Mouse (Mus musculus): ENCODE measurements around the gene Samd14. TPM values are rescaled to one million over a fixed set of nuclear protein-coding genes. Genes with fewer than 3 reads are reported as not detected.
"Not testable (repeated sequence)": the region's sequence is repeated elsewhere in the genome, so short reads cannot be mapped to it uniquely, and the experiment has no call there.

Samd14 gene
- 33.9 and 39.2 TPM in 2 replicates for polyA plus RNA-seq (2015; fragmentation: Nextera tagmentation; extraction: Ambion mirVana)

- Histone ChIP-seq H3K9me3 (replicated peaks) (no peaks in the 10 kb centered on the region), H3K4me3 (replicated peaks) (peak within 1 kb of the TSS; percentile 78), H3K27ac (replicated peaks) (peak within 1 kb of the TSS; percentile 100), H3K9ac (peak within 1 kb of the TSS; percentile 95), H3K4me1 (replicated peaks) (peaks cover 77% of the 10 kb centered on the region), H3K4me2 (peak within 1 kb of the TSS; percentile 89), H3K36me3 (replicated peaks) (peaks cover 28% of the 10 kb centered on the region), H3K27me3 (peaks cover 21% of the 10 kb centered on the region)
- peak; percentile 20 for ATAC-seq (ENCODE audit: insufficient read depth)
- WGBS (ENCODE audit: insufficient replicate concordance) = 0% methylated on average over 31 of the region's 32 CpGs
Measured at GRCm38 (mm10) chr11:95009629-95010014, at the start of gene Samd14. TSS of gene Samd14 (plus strand) at chr11:95009879.

GRCm38 (mm10) chr11:94962534-94963101 lies 47.1 kb upstream of the Samd14 start:
- ATAC-seq (ENCODE audit: insufficient read depth) = no peak
- no peak overlapping the region for H3K9ac ChIP-seq
- no peak overlapping the region for H3K4me3 ChIP-seq (replicated peaks)
- H3K27ac ChIP-seq (replicated peaks) = no peak overlapping the region
- peaks cover 17% of the 10 kb centered on the region; the same call in 1 of the 2 replicates for H3K27me3 ChIP-seq
- H3K9me3 ChIP-seq (replicated peaks) = no peaks in the 10 kb centered on the region
- no peak overlapping the region for H3K4me2 ChIP-seq
- H3K4me1 ChIP-seq (replicated peaks) = no peaks in the 10 kb centered on the region
- no peaks in the 10 kb centered on the region for H3K36me3 ChIP-seq (replicated peaks)
- 54% methylated on average over 5 of the region's 5 CpGs for WGBS (ENCODE audit: insufficient replicate concordance)

- H3K27ac ChIP-seq (replicated peaks) = no peak within 1 kb of the TSS
- WGBS (ENCODE audit: insufficient replicate concordance) = 23% methylated on average over 4 of the region's 4 CpGs
- no peak within 1 kb of the TSS for H3K9ac ChIP-seq
- no peaks in the 10 kb centered on the region for H3K4me1 ChIP-seq (replicated peaks)
- H3K4me3 ChIP-seq (replicated peaks) = no peak within 1 kb of the TSS
- no peaks in the 10 kb centered on the region for H3K36me3 ChIP-seq (replicated peaks)
- H3K27me3 ChIP-seq = peaks cover 42% of the 10 kb centered on the region
- H3K4me2 ChIP-seq = no peak within 1 kb of the TSS
- ATAC-seq (ENCODE audit: insufficient read depth) = no peak
- H3K9me3 ChIP-seq (replicated peaks) = no peaks in the 10 kb centered on the region
Measured at GRCm38 (mm10) chr11:94967419-94967818, 42.3 kb upstream of the Samd14 start, which contains the start of gene Hils1. TSS of gene Hils1 (plus strand) at chr11:94967593.

- no peak overlapping the region for H3K27ac ChIP-seq (replicated peaks)
- ATAC-seq (ENCODE audit: insufficient read depth) = no peak
- WGBS (ENCODE audit: insufficient replicate concordance) = 59% methylated on average over 7 of the region's 7 CpGs
- H3K9ac ChIP-seq = no peak overlapping the region
- H3K4me1 ChIP-seq (replicated peaks) = no peaks in the 10 kb centered on the region
- no peak overlapping the region for H3K4me3 ChIP-seq (replicated peaks)
- no peak overlapping the region for H3K4me2 ChIP-seq
- H3K9me3 ChIP-seq (replicated peaks) = no peaks in the 10 kb centered on the region
- H3K36me3 ChIP-seq (replicated peaks) = no peaks in the 10 kb centered on the region
- H3K27me3 ChIP-seq = peaks cover 38% of the 10 kb centered on the region
Measured at GRCm38 (mm10) chr11:94968187-94968586, 41.5 kb upstream of the Samd14 start.

GRCm38 (mm10) chr11:94969709-94970108 lies 40.0 kb upstream of the Samd14 start:
- WGBS (ENCODE audit: insufficient replicate concordance) = 75% methylated on average over 4 of the region's 4 CpGs
- H3K36me3 ChIP-seq (replicated peaks); H3K27ac ChIP-seq (replicated peaks); H3K4me1 ChIP-seq (replicated peaks); ATAC-seq (ENCODE audit: insufficient read depth); H3K4me3 ChIP-seq (replicated peaks); H3K4me2 ChIP-seq; H3K9me3 ChIP-seq (replicated peaks); H3K9ac ChIP-seq: not testable (repeated sequence)
- H3K27me3 ChIP-seq = peaks cover 36% of the 10 kb centered on the region

GRCm38 (mm10) chr11:94970210-94970943 lies 39.3 kb upstream of the Samd14 start:
- Histone ChIP-seq H3K4me3 (replicated peaks) (no peak overlapping the region), H3K36me3 (replicated peaks) (no peaks in the 10 kb centered on the region), H3K9ac (no peak overlapping the region), H3K4me2 (no peak overlapping the region), H3K27me3 (peaks cover 36% of the 10 kb centered on the region), H3K4me1 (replicated peaks) (no peaks in the 10 kb centered on the region), H3K9me3 (replicated peaks) (no peaks in the 10 kb centered on the region), H3K27ac (replicated peaks) (no peak overlapping the region)
- ATAC-seq (ENCODE audit: insufficient read depth) = no peak
- WGBS (ENCODE audit: insufficient replicate concordance) = 47% methylated on average over 15 of the region's 15 CpGs

GRCm38 (mm10) chr11:94971895-94972615 lies 37.6 kb upstream of the Samd14 start:
- no peak for ATAC-seq (ENCODE audit: insufficient read depth)
- 55% methylated on average over 16 of the region's 16 CpGs for WGBS (ENCODE audit: insufficient replicate concordance)
- H3K27ac ChIP-seq (replicated peaks) = no peak overlapping the region
- no peak overlapping the region for H3K4me3 ChIP-seq (replicated peaks)
- H3K9me3 ChIP-seq (replicated peaks) = no peaks in the 10 kb centered on the region
- H3K4me2 ChIP-seq = no peak overlapping the region
- peaks cover 32% of the 10 kb centered on the region for H3K27me3 ChIP-seq
- no peaks in the 10 kb centered on the region for H3K36me3 ChIP-seq (replicated peaks)
- H3K4me1 ChIP-seq (replicated peaks) = no peaks in the 10 kb centered on the region
- H3K9ac ChIP-seq = no peak overlapping the region

- Histone ChIP-seq H3K4me1 (replicated peaks) (no peaks in the 10 kb centered on the region), H3K36me3 (replicated peaks) (no peaks in the 10 kb centered on the region), H3K27ac (replicated peaks) (no peak overlapping the region), H3K27me3 (peaks cover 29% of the 10 kb centered on the region), H3K4me3 (replicated peaks) (no peak overlapping the region), H3K9ac (no peak overlapping the region), H3K9me3 (replicated peaks) (no peaks in the 10 kb centered on the region), H3K4me2 (no peak overlapping the region)
- ATAC-seq (ENCODE audit: insufficient read depth) = no peak
- WGBS (ENCODE audit: insufficient replicate concordance) = 50% methylated on average over 5 of the region's 5 CpGs
Measured at GRCm38 (mm10) chr11:94972887-94973286, 36.8 kb upstream of the Samd14 start.

GRCm38 (mm10) chr11:94973313-94973712 lies 36.4 kb upstream of the Samd14 start:
- Histone ChIP-seq H3K27me3 (peaks cover 25% of the 10 kb centered on the region), H3K36me3 (replicated peaks) (no peaks in the 10 kb centered on the region), H3K4me3 (replicated peaks) (no peak overlapping the region), H3K9ac (no peak overlapping the region), H3K27ac (replicated peaks) (no peak overlapping the region), H3K4me2 (no peak overlapping the region), H3K4me1 (replicated peaks) (peaks cover 2% of the 10 kb centered on the region; the same call in 1 of the 2 replicates), H3K9me3 (replicated peaks) (no peaks in the 10 kb centered on the region)
- WGBS (ENCODE audit: insufficient replicate concordance) = 60% methylated on average over 4 of the region's 4 CpGs
- no peak for ATAC-seq (ENCODE audit: insufficient read depth)

GRCm38 (mm10) chr11:94974951-94975350 lies 34.7 kb upstream of the Samd14 start:
- WGBS (ENCODE audit: insufficient replicate concordance) = 71% methylated on average over 2 of the region's 2 CpGs
- Histone ChIP-seq H3K9me3 (replicated peaks) (no peaks in the 10 kb centered on the region), H3K27ac (replicated peaks) (no peak overlapping the region), H3K9ac (no peak overlapping the region), H3K4me3 (replicated peaks) (no peak overlapping the region), H3K36me3 (replicated peaks) (no peaks in the 10 kb centered on the region), H3K4me1 (replicated peaks) (peaks cover 18% of the 10 kb centered on the region), H3K27me3 (peaks cover 12% of the 10 kb centered on the region), H3K4me2 (no peak overlapping the region)
- ATAC-seq (ENCODE audit: insufficient read depth) = no peak

- Histone ChIP-seq H3K9me3 (replicated peaks) (no peaks in the 10 kb centered on the region), H3K4me2 (no peak within 1 kb of the TSS), H3K27me3 (peaks cover 10% of the 10 kb centered on the region), H3K27ac (replicated peaks) (no peak within 1 kb of the TSS), H3K4me1 (replicated peaks) (peaks cover 20% of the 10 kb centered on the region), H3K36me3 (replicated peaks) (no peaks in the 10 kb centered on the region), H3K4me3 (replicated peaks) (no peak within 1 kb of the TSS), H3K9ac (no peak within 1 kb of the TSS)
- ATAC-seq (ENCODE audit: insufficient read depth) = no peak
- WGBS (ENCODE audit: insufficient replicate concordance) = 56% methylated on average over 5 of the region's 5 CpGs
Measured at GRCm38 (mm10) chr11:94976199-94976598, 33.5 kb upstream of the Samd14 start, which contains the start of gene Sgca. TSS of gene Sgca (minus strand) at chr11:94976327.

Measured in liver, embryonic 15.5 days (tissue).